Mouse (Mus musculus): ENCODE measurements at regions not wholly inside any gene's neighbourhood (a gene's known extent, or its start where the extent isn't known, plus 50 kb on each side); places are given as distances from the start of the nearest gene placed in this dataset.

DNA sequence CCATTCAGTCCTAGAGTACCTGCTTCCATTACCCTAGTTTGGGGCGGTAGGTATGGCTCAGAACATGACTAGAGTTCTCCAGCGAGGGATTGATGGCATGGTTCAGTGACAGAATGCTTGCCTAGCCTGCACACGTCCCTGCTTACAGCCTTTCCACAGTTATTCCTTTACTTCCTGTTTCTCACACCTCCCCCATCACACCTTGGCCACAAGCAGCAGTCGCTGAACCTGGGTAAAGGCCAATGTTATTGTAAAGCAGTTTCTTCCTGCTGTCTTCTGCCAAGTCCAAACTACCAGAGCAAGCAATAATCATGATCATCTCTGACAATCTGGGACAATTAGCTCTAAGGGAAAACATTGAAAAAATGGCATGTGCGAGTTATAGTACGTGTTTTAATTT, 51.7 kb upstream of the Auts2 start:
- Histone ChIP-seq H3K4me3 (no peak overlapping the region), H3K27ac (no peak overlapping the region), H3K36me3 (no peaks in the 10 kb centered on the region), H3K4me1 (replicated peaks) (no peaks in the 10 kb centered on the region; the same call in 1 of the 2 replicates), H3K4me2 (no peak overlapping the region), H3K27me3 (0 out of 2 replicates have a peak, but pooled peaks cover 11% of the 10 kb centered on the region), H3K9me3 (no peaks in the 10 kb centered on the region), H3K9ac (no peak overlapping the region)
- 73% methylated on average over 6 of the region's 6 CpGs for WGBS
- ATAC-seq (ENCODE audit: low FRiP score), result no peak

All from hindbrain, embryonic 13.5 days (tissue).